Mouse (Mus musculus) neural tube, embryonic 10.5 days (tissue): Measurements from ENCODE around the gene Ube3b.

Source experiments
- DNase-seq: peaks from one replicate; pipeline ENCODE4 v3.0.0-alpha.2; 2017; ENCODE audit warnings: low spot score; ENCODE audit errors: extremely low spot score

Ube3b gene

GRCm38 (mm10) chr5:114423961-114424360, 43.6 kb downstream of the Ube3b start:
- DNase-seq: no peak

- no peak for DNase-seq
These were observed 46.3 kb downstream of the Ube3b start for GRCm38 (mm10) chr5:114426732-114427131.

DNA sequence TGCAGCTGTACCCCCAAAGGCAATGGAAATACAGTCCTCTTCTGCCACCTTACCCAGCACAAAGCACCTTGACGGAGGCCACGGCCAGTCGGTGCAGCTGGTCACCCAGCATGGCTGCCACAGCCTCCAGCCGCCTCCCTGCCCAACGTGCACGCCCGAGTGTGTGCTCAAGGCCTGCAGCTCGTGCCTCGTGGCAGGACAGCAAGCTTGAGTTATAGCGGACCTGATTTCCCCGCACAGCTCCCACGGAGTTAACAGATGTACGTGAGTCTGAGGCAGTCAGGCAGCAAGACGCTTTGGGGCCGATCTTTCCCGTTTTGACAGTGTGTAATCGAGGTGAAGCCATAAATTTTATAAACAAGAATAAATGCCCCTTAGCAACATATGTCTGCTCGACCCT, 48.2 kb downstream of the Ube3b start:
- DNase-seq: no peak

- no peak for DNase-seq
These were observed 49.4 kb downstream of the Ube3b start for GRCm38 (mm10) chr5:114429781-114430180.

DNA sequence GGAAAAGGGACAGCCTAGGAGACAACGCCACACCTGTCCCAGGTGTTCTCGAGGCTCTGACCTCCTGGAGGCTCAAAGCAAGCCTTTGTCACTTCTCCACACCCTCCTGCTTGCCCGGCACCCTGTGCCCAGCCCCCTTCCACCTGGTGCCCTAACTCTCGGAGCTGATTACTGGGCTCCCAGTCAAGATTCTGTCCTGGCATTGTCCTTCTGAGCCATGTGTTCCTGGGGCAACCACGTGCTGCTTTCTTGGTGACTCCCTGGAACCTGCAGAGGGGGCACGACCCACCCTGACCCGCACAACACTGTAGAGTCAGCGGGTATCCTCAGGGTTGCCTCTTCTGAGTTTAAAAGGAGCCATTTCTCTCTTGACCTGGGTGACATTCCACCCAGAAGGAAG, 54.0 kb downstream of the Ube3b start:
- no peak for DNase-seq

GRCm38 (mm10) chr5:114435588-114435987, 55.2 kb downstream of the Ube3b start:
- no peak for DNase-seq

GRCm38 (mm10) chr5:114443566-114444367, 63.4 kb downstream of the Ube3b start, which contains the start of the genes Mmab and Mvk:
Gene Mmab (minus strand): TSS chr5:114444060.
Gene Mvk (plus strand): TSS chr5:114444269.
- DNase-seq: peak; percentile 99

DNA sequence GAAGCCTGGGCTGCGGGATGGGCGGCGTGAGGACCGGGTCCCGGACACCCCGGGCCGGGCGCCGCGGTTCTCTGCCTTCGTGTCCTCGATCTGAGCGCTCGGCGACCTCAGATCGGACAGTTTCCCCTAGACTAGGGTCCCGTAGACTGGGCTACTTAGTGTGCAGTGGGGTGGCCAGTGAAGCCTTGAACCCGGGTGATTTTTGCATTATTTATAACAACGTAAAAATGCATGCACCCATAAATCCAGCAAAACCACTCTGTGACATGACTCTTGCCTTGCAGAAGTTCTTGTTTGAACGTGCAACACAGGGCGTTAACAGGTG, 63.9 kb downstream of the Ube3b start:
- DNase-seq: no peak

GRCm38 (mm10) chr5:114449011-114449410, 68.6 kb downstream of the Ube3b start:
- no peak for DNase-seq

DNA sequence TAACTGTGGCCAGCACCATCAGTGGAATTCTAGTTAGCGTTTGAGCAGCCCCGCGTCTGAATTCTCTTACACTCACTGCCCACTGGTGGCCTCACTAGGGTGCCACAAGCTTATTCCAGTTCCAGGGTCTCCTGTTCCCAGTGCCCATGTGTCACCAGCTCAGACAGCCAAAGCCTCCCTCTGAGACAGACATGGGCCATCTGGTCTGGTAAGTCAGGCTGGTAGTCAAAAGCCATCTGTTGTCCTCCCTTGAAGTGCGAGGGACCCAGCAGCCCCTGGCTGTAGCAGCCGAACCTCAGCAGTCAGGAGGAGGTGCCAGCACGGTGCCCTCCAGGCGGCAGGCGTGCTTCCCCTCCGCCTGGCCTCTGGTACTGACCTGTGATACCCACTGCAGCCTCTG, 75.9 kb downstream of the Ube3b start:
- DNase-seq: no peak

GRCm38 (mm10) chr5:114456995-114457605, 76.7 kb downstream of the Ube3b start:
- no peak for DNase-seq

- DNase-seq: peak; percentile 89
These were observed 80.8 kb downstream of the Ube3b start for GRCm38 (mm10) chr5:114461238-114461637.

DNA sequence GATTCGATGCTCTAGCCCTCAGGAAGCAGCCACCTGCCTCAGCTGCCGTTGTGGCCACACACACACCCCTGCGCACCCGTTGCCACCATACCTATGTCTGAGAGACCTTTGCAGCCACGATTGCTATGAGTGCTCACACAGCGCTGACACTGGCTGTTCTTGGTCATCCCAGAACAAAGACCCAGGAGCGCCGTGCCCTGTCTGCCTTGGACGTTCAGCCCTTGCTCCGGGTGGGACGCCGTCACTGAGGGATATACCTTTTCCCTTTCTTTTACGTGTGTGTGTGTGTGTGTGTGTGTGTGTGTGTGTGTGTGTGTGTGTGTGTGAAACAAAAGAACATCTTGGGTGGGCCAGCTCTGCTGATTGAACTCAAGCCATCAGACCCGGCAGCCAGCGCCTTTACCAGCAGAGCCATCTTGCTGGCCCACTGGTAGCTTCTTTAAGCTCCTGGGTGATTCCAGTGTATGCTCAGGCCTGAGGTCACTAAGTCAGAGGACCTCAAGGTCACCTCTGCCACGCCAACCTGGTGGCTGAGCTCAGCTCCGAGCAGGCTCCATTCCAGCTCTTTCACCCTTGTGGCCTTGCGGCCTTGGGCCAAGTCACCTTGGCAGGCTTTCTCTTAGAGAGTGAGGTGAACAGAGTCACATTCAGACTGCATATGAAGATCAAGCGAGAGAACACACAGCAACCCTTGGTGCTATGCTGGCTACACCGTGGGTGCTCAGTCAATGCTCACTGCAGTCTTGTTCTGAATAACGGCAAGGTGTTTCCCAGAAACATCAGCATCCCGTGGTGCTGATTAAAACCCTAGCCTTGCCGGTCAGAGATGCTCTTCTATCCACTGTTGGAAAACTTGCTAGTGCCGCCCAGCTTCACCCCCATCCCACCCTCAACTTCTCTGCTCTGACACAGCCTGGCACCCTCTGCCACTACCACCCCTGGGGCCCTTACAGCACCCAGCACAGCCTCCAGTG, 81.9 kb downstream of the Ube3b start:
- DNase-seq: no peak

- no peak for DNase-seq
These were observed 84.2 kb downstream of the Ube3b start for GRCm38 (mm10) chr5:114464561-114464960.

- peak; percentile 60 for DNase-seq
These were observed 85.2 kb downstream of the Ube3b start for GRCm38 (mm10) chr5:114465641-114466040.

GRCm38 (mm10) chr5:114467019-114467418, 86.6 kb downstream of the Ube3b start:
- no peak for DNase-seq

GRCm38 (mm10) chr5:114467430-114467829, 87.0 kb downstream of the Ube3b start:
- peak; percentile 88 for DNase-seq

DNA sequence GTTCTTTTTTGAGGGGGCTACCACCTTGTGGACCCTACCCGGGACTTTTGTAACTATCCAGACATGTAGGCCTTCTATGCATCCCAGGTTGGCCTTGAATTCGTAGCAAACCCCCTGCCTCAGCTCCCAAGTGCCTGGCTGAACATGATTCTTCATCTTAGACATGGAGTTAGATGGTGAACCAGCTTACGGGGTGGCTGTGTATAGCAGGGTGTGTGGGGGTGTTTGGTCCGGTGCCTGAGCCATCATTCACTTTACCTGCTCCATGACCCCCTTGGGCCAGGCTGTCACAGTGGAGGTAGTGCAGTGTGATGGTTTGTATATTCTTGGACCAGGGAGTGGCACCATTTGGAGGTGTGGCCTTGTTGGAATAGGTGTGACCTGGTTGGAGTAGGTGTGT, 87.6 kb downstream of the Ube3b start:
- DNase-seq: no peak

- DNase-seq: no peak
These were observed 90.0 kb downstream of the Ube3b start for GRCm38 (mm10) chr5:114470359-114470758.
